Mouse (Mus musculus): ENCODE results near the gene Ackr3.

- TF ChIP-seq CTCF (conservative IDR thresholded peaks at IDR 0.05; ENCODE audit: low read length) = no peak
- TF ChIP-seq POU5F1 (IDR thresholded peaks at IDR 0.05; ENCODE audit: borderline replicate concordance, low read length) = no peak
- TF ChIP-seq NANOG (IDR thresholded peaks at IDR 0.05; ENCODE audit: borderline replicate concordance, low read length) = no peak
These were observed 16.9 kb upstream of the Ackr3 start for GRCm38 (mm10) chr1:90186874-90187273.

All from E14TG2a.4 (cell line).